Mouse (Mus musculus): ENCODE results near the gene Inpp5f.
A peak's percentile ranks its signal among the peaks of the same experiment; 100 is the strongest.
"Not testable (repeated sequence)": the region's sequence is repeated elsewhere in the genome, so short reads cannot be mapped to it uniquely, and the experiment has no call there.

The Inpp5f gene

GRCm38 (mm10) chr7:128664861-128665377, 53.8 kb downstream of the Inpp5f start:
- DNase-seq (ENCODE audit: low spot score): no peak

DNA sequence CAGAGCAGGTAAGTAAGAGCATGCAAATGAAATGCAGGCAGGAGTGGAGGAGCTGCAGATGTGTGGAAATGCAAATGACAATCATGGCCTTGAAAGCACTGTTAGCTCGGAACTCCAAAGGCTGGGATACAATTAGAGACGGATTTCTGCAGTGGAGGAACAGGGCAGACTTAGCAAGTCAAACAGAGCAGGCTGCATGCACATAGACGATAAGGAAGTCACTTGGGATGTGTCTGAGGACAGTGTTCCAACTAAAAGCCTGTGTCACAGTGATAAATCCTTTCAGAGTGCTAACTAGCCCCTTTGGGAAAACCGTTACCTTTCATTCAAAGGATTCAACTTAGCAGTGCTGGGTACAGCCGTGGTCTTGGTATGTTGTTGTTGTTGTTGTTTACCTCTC, 56.7 kb downstream of the Inpp5f start:
- no peak for DNase-seq (ENCODE audit: low spot score)

DNA sequence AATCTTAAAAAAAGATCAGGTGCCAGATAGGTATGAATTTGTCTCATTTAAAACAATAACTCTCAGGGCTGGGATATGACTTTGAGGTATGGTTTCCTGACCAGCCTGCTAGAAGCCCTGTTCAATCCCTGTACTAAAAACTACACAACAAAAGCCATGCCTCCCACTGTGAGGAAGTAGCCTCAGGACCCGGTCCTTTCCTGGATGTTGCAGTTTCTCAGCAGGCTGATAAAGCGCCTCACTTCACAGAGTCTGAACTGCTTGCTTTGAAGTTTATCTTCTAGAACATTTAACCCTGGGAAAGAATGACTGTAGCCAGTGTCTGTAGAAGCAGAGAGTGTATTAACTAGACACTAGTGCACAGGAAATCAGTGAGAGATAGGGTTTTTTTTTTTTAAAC, 57.7 kb downstream of the Inpp5f start:
- DNase-seq (ENCODE audit: low spot score): no peak

DNA sequence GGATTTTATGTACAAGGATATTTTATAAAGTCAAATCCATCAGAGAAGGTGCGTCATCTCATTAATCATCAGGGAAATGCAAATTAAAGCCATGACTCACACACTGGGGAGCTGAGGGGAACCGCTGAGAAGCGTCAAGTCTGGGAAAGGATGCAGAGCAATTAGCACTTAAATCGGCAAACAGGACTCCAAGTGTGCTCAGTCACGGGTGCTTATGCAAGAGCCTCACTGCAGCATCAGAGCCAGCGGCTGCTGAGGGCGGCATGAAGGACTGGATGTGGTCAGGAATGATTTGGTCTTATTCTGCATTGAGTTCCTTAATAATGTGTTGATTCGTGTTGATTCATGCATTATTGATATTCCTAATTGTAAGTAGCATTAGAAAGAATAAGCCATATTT, 60.8 kb downstream of the Inpp5f start:
- no peak for DNase-seq (ENCODE audit: low spot score)

DNA sequence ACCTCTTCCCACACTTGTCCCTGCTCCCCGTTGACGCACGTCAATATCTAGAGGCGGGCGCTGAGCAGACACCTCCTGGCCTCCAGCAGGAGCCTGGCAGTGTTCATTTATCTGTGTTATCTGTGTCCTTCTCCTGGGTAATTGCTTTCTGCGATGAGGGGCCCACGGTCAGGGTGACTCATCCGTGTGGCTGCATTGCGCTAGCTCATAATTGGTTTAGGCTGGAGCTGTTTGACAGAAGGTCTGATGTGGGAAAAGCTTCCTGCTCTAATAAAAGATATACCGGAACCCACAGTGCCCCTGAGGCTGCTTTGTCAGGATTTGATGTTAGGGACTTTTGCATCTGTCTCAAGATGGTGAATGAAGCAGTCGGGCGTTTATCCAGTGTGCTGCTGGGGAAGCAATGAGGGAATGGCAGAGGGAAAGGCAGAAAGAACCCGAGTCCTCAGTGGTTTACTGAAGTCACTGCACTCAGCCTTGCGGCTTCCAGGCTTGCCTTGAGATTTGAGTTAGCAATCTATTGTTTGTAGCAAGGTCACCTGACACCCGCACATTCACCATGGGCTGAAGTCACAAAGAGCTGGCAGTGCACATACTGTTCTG, 61.4 kb downstream of the Inpp5f start:
- no peak for DNase-seq (ENCODE audit: low spot score)

GRCm38 (mm10) chr7:128678546-128678945, 67.4 kb downstream of the Inpp5f start:
- DNase-seq (ENCODE audit: low spot score): no peak

GRCm38 (mm10) chr7:128687821-128688564, 76.9 kb downstream of the Inpp5f start:
- DNase-seq (ENCODE audit: low spot score): peak; percentile 89

- DNase-seq (ENCODE audit: low spot score): no peak
Measured at GRCm38 (mm10) chr7:128689347-128689746, 78.2 kb downstream of the Inpp5f start.

DNA sequence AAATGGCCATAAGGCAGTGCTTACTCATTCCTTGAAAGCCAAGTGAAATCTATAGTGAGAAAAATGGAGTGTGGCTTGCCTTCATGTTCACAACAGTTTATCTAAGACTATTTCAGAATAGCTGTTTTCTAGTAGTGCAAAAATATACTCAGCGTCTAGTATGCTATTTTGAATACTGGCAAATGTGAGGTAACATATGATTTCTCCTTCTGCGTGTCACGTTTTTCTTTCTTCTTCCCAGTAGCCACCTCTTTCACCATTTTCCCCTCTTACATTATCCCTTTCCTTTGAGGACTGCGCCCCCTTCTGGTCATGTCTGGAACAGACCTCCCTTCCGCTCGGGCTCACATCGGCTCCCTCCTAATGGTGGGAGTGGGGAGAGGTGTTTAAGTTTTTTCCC, 78.9 kb downstream of the Inpp5f start:
- peak; percentile 64 for DNase-seq (ENCODE audit: low spot score)

- DNase-seq (ENCODE audit: low spot score): no peak
Measured at GRCm38 (mm10) chr7:128690796-128691195, 79.7 kb downstream of the Inpp5f start.

DNA sequence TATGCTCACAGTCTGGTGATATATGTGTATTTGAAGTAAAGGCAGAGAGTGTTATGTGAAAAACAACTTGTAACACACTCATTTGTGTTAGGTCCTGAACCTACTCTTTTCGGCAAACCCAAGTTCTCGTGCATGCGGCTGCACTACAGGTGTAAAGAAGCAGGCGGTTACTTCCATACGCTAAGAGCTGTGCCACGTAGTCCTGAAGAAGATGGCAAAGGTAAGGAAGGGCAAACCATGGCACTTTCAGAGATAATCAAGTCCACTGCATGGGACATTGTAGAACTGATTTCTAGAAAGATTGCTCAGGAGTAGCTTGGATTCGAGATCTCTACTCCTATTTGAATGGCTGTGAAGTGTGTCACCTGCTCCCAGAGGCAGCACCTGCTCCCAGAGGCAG, 81.0 kb downstream of the Inpp5f start:
- DNase-seq (ENCODE audit: low spot score): no peak

DNA sequence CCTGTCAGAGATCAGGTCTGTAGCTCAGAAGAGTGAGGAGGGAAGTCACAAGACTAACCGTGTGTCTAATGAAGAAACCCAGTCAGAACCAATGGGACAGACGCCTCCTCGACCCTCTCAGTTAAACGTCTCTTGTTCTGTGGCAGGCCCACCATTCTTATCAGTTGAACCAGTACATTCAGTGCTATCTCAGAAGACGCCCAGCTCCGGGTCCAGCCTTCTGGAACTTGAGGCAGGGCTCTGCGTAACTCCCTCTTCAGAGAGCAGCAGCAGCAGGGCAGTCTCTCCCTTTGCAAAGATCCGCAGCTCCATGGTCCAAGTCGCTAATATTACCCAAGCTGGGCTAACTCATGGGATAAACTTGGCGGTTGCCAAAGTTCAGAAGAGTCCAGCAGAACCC, 83.7 kb downstream of the Inpp5f start:
- no peak for DNase-seq (ENCODE audit: low spot score)

DNA sequence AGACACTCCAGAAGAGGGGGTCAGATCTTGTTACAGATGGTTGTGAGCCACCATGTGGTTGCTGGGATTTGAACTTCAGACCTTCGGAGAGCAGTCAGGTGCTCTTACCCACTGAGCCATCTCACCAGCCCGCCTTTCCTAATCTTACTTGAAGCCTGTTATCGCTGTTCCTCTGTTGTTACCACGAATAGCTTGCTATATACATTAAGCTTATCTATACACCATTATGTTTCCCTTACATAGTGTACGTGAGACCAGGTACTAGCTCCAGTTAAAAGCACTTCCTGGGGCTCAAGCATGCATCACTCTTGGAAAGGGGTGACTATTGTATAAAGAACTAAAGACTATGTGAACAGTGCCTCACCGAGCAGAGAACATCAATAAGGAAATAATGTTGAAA, 88.8 kb downstream of the Inpp5f start:
- DNase-seq (ENCODE audit: low spot score): not testable (repeated sequence)

- peak; percentile 37 for DNase-seq (ENCODE audit: low spot score)
Measured at GRCm38 (mm10) chr7:128705735-128706134, 94.6 kb downstream of the Inpp5f start.

GRCm38 (mm10) chr7:128717991-128718390, 106.9 kb downstream of the Inpp5f start:
- DNase-seq (ENCODE audit: low spot score): no peak

GRCm38 (mm10) chr7:128724761-128725160, 113.6 kb downstream of the Inpp5f start:
- DNase-seq (ENCODE audit: low spot score): peak; percentile 40

DNA sequence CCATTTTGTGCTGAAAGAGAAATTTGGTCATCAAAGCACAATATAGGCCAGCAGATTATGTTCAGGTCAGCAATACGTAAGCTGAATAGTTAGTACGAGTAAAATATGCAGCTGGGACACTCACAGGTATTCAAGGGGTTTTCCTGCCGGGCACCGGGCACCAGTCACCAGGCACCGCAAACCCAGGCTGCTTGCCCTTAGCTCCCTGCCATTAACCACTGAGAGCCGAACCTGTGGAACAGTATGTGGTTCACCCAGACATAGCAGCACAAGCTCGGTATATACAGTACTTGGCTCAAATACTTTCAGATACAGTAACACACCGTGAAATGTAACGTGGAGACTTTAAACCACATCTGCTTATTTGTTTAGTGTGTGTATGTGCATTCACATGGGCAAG, 114.1 kb downstream of the Inpp5f start:
- DNase-seq (ENCODE audit: low spot score): no peak

- no peak for DNase-seq (ENCODE audit: low spot score)
Measured at GRCm38 (mm10) chr7:128726999-128727398, 115.9 kb downstream of the Inpp5f start.

DNA sequence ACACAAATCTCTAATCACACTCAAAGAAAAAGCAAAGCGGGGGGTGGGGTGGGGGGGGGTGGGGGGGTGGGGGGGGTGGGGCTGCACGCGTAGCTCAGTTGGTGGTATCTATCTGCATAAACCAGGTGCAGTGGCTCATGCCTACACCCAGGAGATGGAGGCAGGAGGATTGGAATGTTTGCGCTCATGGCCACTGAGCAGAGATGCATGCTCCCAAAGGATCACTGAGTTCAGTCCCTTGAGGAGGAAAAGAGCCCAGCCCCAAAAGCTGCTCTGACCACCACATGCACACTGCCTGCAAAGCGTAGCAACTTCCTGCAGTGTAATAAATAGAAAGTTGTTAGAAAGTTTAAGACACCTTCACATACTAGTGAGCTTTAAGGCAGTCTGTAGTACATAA, 116.6 kb downstream of the Inpp5f start:
- no peak for DNase-seq (ENCODE audit: low spot score)

DNA sequence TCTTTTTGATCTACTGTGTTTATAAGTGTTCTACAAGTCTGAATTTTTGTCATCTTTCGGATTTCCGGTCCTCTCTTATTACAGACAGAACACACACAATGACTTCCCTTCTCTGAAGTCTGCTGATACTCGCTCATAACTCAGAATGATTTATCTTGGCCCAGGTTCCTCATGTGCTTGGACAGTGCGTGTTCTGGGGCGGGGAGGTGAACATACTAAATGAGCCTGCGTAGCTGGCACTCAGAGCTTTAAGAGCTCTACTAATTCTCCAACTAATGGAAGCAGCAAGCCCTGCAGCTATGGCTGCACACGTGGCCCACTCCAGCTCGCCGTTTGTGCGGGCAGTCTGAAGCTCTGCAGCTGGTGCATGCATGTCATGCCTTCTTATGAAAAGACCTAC, 117.6 kb downstream of the Inpp5f start:
- DNase-seq (ENCODE audit: low spot score): no peak

GRCm38 (mm10) chr7:128731585-128731984, 120.5 kb downstream of the Inpp5f start:
- no peak for DNase-seq (ENCODE audit: low spot score)

DNA sequence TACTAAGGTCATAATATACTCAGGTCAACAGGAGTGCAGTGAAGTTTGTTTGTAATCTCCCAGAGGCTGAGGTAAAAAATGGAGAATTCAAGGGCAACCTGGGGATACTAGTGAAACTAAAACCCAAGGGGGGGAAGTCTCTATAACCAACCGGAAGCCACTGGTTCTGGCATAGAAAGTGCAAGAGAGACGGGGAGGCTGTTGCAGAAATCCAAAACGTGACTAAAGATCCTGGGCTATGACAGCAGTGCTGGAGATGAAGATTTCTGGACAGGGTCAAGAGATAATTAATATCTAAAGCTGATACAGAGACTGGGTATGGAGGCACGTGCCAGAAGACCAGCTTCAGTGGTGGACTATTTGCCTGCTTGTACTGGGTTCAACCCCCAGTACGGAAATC, 126.9 kb downstream of the Inpp5f start:
- DNase-seq (ENCODE audit: low spot score): no peak

DNA sequence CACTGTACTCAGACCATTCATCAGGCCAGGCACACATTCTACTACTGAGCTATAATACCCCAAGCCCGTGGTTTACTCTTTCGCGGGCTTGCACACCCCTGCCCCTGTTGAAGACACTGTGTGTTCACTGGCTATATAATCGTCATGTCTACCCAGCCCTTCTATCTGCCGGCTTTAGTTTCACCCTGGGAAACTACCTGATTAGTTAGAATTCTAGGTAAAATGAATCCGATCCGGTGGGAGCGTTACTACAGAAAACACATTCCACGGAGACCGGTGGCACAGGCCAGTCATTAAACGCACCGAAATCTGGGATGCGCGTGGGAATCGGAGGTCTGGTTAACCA, 128.0 kb downstream of the Inpp5f start:
- no peak for DNase-seq (ENCODE audit: low spot score)
